Mouse (Mus musculus) liver, adult 2 months (tissue): ENCODE data around the gene Msh6.
"Not testable (repeated sequence)": the region's sequence is repeated elsewhere in the genome, so short reads cannot be mapped to it uniquely, and the experiment has no call there.

Experiments
- CTCF ChIP-seq: fragments of 200-500 bp; IDR thresholded peaks from 2 replicates; pipeline ENCODE4 v1.5.1; 2011; ENCODE audit warnings: low read depth, low read length, control low read depth
- POLR2A ChIP-seq: fragments of 200-500 bp; IDR thresholded peaks from 2 replicates; pipeline ENCODE4 v1.6.1; 2011; ENCODE audit warnings: low read length, control low read depth; ENCODE audit not compliant: insufficient read depth; ENCODE audit errors: extremely low read depth

- TF ChIP-seq CTCF, POLR2A: not testable (repeated sequence)
These were observed 20.2 kb upstream of the Msh6 start for GRCm38 (mm10) chr17:87954618-87955124.
